Mouse (Mus musculus) liver, adult 2 months (tissue): ENCODE results near the gene Mfsd5.

ENCODE experiments used
- CTCF ChIP-seq: fragments of 200-500 bp; IDR thresholded peaks from 2 replicates; pipeline ENCODE4 v1.5.1; 2011; ENCODE audit warnings: low read depth, low read length, control low read depth
- POLR2A ChIP-seq: fragments of 200-500 bp; IDR thresholded peaks from 2 replicates; pipeline ENCODE4 v1.6.1; 2011; ENCODE audit warnings: low read length, control low read depth; ENCODE audit not compliant: insufficient read depth; ENCODE audit errors: extremely low read depth

GRCm38 (mm10) chr15:102310074-102310845 is 31.0 kb downstream of the Mfsd5 start:
- TF ChIP-seq POLR2A: no peak
- no peak for TF ChIP-seq CTCF
